Mouse (Mus musculus) neutrophil, adult 59 days (primary cell): ENCODE data around the gene Lpar1. TPM values are rescaled to one million over a fixed set of nuclear protein-coding genes. Genes with fewer than 3 reads are reported as not detected.

Source experiments
- total RNA-seq, 2 experiments: library from RNA; stranded (reverse); gene quantifications; 1 replicate in 1 of 2; 2 replicates in 1 of 2; pipeline ENCODE4 v1.2.4; 2023

Gene Lpar1
- total RNA-seq: not detected

GRCm38 (mm10) chr4:58553631-58554358 is at the start of gene Lpar1:
TSS of gene Lpar1 (minus strand) at chr4:58553898.

Other genes starting within 250 kb of the Lpar1 start
- gene Olfr267, start 233.8 kb upstream of the Lpar1 start, total RNA-seq: under 1 TPM in 1 of 2 experiments, not detected in 1; 0.11 TPM